Mouse (Mus musculus) brain, embryonic 18.5 days (tissue): ENCODE results near the gene 4921517D22Rik.

Source experiments
- DNase-seq: peaks from one replicate; pipeline ENCODE4 v3.0.0-alpha.2; 2012; ENCODE audit warnings: low read depth, low spot score

4921517D22Rik gene

DNA sequence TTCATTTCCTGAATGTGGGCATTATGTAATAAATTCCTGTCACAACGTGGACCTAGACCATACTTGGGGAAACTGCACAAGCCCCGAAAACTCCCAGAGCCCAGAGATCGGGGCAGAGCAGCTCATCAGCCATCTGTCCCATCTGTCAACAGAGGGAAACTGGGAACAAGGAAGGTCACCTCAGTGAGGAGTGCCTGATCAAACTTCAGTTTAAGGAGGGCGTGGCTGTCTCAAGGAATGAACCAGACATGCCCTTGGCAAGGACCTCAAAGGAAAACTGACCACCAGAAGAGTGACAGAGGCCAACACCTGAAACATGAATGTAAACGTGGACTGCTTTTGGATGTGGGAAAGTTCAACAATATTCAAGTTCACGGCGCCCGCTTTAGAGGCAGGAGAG is 32.5 kb downstream of the 4921517D22Rik start:
- DNase-seq: no peak

DNA sequence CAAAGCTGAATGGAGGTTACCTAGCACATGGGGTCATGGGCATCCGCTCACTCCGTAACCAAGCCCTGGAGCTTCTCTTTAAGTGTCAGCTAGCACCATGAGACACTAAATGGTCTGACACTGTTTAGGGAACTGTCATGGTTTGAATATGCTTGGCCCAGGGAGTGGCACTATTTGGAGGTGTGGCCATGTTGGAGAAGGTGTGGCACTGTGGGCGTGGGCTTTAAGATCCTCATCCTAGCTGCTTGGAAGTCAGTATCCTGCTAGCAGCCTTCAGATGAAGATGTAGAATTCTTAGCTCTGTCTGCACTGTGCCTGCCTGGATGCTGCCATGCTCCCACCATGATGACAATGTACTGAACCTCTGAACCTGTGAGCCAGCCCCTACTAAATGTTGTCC is 33.5 kb downstream of the 4921517D22Rik start:
- no peak for DNase-seq

DNA sequence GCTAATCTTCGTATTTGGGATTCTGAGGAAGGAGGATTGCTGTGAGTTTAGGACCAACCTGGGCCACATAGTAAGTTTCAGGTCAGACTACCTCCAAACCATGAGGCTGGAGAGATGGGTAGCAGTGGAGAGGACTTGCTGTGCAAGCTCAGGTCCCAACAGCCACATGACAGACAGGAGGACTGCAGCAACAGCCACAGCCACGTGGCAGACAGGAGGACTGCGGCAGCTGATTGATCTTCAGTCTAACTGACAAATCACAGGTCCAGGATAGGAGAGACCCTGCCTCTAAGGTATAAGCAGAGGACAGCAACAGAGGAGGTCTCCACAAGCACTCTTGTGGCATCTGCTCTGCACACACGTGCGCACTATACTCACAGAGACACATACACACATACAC is 36.1 kb downstream of the 4921517D22Rik start:
- no peak for DNase-seq

DNA sequence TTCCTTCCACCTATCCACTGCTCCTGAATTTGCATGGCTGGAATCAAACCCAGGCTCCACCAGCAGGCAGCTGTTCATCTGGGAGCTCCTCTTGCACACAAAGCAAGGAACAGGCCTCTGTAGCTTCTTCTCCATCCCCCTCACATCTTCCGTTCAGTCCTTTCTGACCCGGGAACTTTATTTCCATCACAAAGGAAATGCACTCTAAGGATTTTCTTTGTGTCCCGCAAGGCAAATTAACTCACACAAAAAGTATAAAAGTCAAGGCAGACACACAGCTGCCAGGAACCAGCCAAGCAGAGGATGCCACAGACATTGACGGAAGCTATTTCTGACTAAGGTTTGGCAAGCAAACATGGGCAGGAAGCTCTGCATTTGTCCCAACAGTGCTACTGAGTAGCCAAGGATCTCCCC is 36.9 kb downstream of the 4921517D22Rik start:
- DNase-seq: no peak

DNA sequence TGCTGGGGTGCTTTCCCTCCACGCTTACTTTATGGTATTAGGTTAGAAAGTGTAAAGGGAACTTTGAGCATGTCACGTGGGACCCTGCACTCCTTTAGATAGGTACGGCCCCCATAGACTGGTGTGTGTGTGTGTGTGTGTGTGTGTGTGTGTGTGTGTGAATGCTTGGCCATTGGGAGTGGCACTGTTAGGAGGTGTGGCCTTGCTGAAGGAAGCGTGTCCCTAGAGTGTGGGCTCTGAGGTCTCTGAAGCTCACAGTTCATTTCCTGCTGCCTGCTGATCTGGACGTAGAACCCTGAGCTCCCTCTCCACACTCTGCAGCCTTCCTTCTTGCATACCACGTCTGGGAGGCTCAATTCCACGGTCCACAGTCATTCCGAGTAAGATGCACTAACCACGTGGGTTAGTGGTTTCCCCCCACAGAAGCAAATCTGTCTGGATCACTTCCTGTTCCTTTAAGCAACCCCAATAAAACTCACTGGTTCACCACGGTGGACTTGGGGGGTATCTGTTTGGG is 37.5 kb downstream of the 4921517D22Rik start:
- no peak for DNase-seq

DNA sequence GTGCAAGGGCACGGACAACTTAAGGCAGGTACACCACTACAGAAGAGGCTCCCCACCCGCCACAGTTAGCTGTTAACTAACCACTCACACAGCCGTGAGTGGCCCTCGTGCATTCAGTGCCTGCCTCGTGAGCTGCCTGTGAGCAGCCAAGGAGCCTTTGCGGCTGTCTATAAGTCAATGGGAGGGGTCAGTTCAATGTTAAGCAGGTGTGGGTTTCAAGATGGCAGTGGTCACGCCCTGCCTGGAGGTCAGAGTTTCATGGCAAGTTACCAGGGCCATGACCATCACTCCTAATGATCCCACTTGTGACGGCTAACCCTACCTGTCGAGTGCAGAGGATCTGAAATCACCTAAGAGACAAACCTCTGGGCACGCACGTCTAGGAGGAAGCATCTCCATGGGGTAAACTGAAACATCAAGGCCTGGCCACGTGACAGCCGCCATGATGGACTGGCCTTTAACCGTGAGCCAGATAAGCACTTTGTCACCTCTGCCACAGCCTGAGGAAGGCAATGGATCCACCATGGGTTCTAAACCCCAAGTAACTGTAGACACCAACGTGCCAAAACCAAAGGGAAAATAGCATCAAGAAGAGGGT is 38.1 kb downstream of the 4921517D22Rik start:
- DNase-seq: no peak

DNA sequence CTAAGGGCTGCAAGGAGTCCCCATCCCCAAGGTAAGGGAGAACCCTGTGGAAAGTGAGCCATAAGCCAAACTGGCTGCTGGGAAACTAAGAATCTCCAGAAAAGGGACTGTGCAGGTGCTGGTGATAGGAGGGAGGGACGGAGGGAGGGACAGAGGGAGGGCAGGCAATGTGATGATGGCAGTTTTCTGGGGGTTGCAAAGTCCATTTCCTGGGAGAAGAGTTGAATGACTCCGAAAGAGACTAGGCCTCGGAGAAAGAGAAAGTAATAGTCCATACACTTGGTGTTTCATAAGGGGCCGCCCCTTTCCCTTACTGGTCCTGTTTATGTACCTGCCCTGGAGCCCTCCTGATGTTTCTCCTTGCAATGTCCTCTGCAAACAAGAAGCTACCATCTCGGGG is 39.4 kb downstream of the 4921517D22Rik start:
- DNase-seq: no peak

DNA sequence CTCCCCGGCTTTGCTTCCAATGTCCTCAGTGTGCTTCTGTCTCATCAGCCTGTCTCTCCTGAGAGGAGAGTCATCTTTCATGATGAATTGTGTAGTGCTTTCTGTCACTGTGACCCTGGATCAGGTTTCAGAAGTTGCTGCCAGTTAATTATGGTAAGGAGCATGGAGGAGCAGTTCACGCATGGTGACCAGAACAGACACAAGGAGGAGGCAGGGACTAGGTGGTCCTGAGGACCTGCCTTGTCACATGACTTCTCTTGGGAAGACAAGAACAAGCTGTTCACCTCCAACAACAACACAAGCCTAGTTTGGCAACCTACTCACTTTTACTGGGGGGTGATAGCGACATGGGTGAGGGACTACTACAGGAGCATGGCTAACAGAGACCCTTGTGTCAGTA is 40.8 kb downstream of the 4921517D22Rik start:
- DNase-seq: no peak

DNA sequence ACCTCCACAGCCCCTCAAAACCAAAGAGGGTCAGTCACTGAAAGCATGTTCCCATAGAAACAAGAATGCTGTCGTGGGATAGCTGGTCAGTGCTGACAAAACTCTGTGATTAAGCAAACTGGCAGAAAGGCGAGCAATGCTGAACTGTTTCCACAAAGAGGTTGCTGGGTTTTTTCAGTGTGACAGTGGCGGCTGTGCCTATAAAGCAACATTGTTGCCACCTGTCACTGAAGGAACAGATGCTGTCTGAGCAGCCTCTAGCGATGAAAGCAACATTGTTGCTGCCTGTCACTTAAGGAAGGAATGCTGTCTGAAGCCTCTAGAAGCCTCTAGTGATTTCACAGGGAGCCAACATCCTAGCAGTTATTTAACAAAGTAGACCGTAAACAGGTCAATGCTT is 41.3 kb downstream of the 4921517D22Rik start:
- no peak for DNase-seq

DNA sequence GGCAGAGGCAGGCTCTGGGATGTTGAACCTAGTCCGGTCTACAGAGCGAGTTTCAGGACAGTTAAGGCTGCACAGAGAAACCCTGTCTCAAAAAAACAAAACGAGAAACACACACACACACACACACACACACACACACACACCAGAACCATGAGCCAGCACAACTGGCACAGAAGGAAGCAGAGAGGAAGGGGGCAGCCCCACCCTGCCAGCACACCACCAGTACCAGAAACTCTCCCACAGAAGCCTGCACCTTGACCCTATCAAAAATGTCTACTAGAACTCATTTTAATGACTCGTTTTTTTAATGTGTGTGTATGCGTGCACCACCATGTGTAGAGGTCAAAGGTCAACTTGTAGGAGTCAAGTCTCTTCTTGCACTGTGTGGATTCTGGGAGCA is 44.1 kb downstream of the 4921517D22Rik start:
- DNase-seq: no peak

DNA sequence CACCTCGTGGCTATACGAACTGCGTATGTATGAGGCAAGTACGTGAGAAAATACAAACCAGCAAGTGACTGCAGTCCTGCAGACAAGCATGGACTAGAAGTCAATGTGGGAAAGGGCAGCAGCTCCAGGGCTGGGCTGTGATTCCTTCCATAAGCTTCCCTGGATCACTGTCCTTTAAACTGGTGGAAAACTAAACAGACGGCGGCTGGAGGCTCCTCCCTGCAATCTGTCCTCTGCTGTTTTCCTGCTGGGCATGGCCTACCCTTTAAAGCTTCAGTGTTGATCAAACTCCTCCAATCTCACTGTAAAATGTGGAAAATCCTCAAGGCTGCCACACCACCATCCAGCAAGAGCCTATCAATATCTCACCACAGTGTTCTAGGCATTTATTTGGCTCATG is 45.3 kb downstream of the 4921517D22Rik start:
- no peak for DNase-seq

DNA sequence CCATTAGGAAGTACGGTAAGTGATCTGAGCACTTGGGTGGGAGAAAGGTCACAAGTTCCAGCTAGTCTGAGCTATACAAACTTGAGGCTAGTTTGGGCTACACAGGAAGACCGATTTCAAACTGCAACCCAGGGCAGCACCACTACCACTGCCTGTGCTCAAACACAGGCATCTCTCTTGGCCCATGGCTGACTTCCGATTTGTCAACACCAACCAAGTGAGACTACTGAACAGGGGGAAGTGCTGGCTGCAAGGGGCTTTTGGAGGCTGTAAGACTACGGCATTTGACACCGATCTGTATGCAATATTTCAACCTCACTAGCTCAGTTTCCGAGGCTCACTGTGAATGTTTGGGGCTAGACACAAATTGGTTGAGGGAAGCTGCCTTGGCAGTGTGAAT is 46.4 kb downstream of the 4921517D22Rik start:
- no peak for DNase-seq

DNA sequence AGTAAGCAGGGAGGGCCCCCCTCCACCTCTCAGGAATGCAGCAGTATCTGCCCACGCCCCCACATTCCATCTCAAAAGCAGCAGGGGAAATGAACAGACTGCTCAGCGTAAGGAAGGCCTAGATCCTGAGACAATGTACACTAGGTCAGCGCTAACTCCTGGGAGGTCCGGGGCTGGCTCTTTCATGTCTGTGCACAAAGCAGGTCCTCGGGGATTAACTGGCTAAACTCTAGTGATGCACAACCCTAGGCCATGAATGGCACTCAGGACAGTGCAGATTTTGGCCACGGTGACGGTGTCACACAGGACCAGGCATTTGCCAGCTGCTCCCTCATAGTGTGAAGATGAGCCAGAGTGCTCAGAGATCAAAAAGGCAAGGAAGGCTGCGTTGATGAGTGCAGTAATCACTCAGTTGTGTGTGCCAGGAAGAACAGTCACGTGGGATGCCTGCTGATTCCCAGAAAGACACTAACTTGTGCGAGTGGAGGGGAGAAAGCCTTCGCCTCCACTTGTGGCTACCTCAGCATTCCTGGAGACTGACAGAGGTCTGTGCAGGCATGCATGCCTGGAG is 47.1 kb downstream of the 4921517D22Rik start:
- DNase-seq: no peak

DNA sequence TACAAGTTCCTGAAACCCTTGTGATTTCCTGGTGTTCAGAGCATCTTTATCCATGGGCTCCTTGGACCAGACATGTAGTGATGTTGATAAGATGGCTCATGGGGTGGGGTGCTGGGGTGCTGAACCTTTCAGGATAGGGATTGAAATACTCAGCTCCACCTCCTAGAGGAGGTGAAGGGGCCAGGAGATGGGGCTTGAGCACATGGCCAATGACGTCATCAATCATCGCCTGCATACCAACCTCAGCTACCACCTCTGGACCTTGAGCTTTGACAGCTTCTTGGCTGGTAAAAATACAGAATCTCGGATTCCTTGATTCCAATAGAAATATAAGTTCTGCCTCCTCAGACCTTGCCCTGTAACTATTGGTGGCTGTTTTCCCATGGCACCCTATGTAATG is 48.4 kb downstream of the 4921517D22Rik start:
- DNase-seq: no peak

DNA sequence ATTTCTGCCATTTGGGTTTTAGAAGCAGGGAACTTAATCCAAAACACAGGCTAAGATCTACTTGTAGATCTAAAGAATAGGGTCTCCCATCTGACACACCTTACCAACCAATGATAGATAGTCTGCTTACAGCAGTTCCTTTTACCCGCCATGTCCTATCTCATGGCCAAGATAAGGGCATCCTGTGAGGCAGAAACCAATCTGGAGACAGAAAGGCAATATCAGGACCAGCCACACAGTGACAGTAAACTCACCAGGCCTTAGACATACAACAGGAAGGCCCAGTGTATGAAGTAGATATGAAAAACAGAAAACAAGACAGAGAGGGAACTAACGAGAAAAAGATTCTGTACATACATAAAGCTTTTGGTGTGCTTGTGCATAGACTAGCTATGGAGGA is 51.1 kb downstream of the 4921517D22Rik start:
- no peak for DNase-seq

DNA sequence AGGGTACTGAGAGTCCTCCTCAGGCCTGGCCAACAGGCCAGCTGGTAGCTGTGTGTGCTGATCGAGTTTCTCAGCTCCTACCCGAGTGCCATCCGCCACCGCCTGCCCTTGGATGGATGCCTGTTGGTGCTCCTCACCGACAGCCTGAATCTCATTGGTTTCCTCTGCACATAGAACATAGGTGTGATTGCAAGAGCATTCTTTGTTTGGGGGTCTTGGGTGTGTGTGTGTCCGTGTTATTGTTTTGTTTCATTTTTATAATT is 53.8 kb downstream of the 4921517D22Rik start:
- no peak for DNase-seq

DNA sequence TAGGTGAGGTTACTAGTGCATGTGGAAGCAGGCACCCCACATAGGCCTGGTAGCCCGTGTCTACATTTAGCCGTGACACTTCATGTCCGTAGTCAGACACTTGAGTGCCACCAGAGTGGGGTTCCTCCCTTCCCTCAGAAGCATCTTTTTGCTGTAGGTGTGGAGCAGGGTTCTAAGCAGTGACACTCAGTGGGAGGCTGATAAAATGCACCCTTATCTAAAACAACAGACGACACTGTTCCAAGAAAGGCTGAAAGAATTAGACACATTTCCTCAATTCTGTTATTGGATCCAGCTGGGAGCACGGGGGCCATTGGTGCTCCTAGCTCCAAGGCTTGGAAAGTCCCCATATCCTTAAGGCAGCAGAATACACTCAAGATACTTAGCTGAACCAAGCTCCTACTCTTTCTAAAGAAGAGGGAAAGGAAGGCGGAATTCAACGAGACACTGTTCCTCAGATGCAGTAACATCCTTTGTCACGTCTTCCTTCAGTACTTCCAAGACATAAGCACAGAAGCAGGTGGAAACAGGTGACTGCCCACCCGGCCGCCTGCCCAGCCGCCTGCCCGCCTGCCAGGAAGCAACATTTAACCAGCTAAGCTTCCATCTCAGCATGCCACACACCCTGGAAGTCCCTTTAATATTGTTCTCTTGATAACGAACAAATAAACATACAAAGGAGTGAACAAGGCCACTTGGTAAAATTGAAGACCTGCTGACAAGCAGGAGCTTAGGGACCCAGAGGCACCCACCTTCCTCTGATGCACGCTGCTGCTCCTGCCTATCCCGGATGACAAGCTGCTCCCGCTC is 54.3 kb downstream of the 4921517D22Rik start:
- no peak for DNase-seq

DNA sequence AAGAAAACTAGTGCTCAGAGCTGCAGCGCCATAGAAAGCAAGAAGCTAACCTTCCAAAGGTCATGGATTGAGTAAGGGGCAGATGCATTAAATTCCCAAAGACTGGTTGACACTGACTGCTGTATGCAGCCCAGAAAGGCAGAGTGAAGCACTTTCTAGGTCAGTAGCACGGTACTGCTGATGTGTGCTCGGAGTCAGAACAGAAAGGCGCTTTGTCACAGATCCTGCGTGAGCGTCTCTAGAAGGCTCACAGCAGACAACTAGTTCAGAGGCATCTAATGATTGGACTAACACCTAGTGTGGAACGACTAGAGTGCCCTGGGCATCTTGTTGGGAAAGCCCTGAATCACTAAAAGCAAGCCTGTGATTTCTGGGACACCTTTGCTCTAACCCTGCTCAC is 56.1 kb downstream of the 4921517D22Rik start:
- DNase-seq: no peak
